Mouse (Mus musculus) embryonic facial prominence, embryonic 13.5 days (tissue): ENCODE measurements around the gene Fndc3b. TPM values are rescaled to one million over a fixed set of nuclear protein-coding genes. Genes with fewer than 3 reads are reported as not detected.
A peak's percentile ranks its signal among the peaks of the same experiment; 100 is the strongest.

Experiments
- ATAC-seq: fragments of 200-750 bp; cut with Nextera tagmentation; 2 replicates; pipeline ENCODE4 v1.8.0; 2017; ENCODE audit warnings: low read depth; ENCODE audit not compliant: insufficient number of reproducible peaks, insufficient read depth, low FRiP score, low TSS enrichment
- H3K27ac ChIP-seq: fragments of 300-500 bp; sonication (generic); 2 replicates; pipeline ENCODE4 v1.5.1; 2015; ENCODE audit warnings: moderate library complexity, mild to moderate bottlenecking, inconsistent platforms
- H3K27me3 ChIP-seq: fragments of 300-500 bp; sonication (generic); 2 replicates; pipeline ENCODE4 v1.6.1; 2015; ENCODE audit warnings: mild to moderate bottlenecking, inconsistent platforms
- H3K36me3 ChIP-seq: fragments of 300-500 bp; sonication (generic); 2 replicates; pipeline ENCODE4 v1.6.1; 2015; ENCODE audit warnings: mild to moderate bottlenecking, inconsistent platforms
- H3K4me1 ChIP-seq: fragments of 300-500 bp; sonication (generic); 2 replicates; pipeline ENCODE4 v1.6.1; 2015; ENCODE audit warnings: inconsistent platforms
- H3K4me2 ChIP-seq: fragments of 300-500 bp; sonication (generic); 2 replicates; pipeline ENCODE4 v1.6.1; 2015; ENCODE audit warnings: moderate library complexity, mild to moderate bottlenecking, inconsistent platforms
- H3K4me3 ChIP-seq: fragments of 300-500 bp; sonication (generic); 2 replicates; pipeline ENCODE4 v1.5.1; 2015; ENCODE audit warnings: mild to moderate bottlenecking, inconsistent platforms
- H3K9ac ChIP-seq: fragments of 300-500 bp; sonication (generic); 2 replicates; pipeline ENCODE4 v1.6.1; 2015; ENCODE audit warnings: mild to moderate bottlenecking, inconsistent platforms
- H3K9me3 ChIP-seq: fragments of 300-500 bp; sonication (generic); 2 replicates; pipeline ENCODE4 v1.6.1; 2016; ENCODE audit warnings: inconsistent platforms
- WGBS: fragments of 180-500 bp; shearing (Covaris S2); methylation state at CpG from one replicate; pipeline ENCODE4 v1.1.7; 2015; ENCODE audit warnings: mixed read lengths; 5-methylcytosine and 5-hydroxymethylcytosine counted together
- polyA plus RNA-seq: library from polyadenylated mRNA; unstranded; fragments of >200 nt; fragmentation: Nextera tagmentation; extraction: Ambion mirVana; gene quantifications from 2 replicates; pipeline ENCODE4 v1.2.1, GENCODE M21; 2015

Fndc3b gene
- polyA plus RNA-seq, 1 experiment from 2014 or later = 26.6 TPM

DNA sequence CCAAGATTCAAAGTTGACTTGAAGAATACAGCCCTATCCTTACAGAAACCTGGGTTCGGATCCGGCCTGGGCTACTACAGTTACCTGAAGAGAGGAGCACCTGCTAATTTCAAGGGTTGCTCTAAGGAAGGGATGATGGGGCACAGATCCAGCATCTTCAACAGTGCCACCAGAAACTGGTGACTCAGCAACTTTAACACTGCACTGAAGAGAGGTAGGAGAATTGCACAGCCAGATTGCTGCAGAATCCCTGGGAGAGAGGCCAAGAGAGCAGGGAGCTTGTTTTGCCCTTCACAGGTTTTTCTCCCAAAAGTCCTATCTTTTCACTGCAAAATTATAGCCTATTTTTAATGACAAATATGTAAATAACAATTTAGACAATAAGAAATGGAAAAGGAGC is 149.2 kb downstream of the Fndc3b start:
- no peaks in the 10 kb centered on the region for H3K9me3 ChIP-seq

DNA sequence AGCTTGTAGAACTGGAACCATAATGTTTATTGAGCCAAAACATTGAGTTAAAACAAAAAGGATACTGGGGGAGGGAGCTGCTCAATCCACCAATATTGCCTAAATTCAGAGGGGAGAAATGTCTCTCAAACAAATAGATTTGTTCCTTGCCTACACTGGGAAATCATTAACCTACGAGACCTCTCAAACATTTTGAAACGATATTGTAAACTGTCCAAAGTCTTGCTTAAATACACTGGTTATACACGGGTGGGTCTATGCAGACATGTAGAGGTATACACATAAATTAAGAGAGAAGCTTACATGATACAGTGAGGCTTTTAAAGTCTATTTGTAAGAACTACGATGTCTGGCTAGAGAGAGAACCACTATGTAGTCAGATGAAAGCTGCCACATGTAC is 151.8 kb downstream of the Fndc3b start:
- ATAC-seq = no peak
- H3K4me2 ChIP-seq = no peak overlapping the region

More for the DNA sequence above, 149.2 kb downstream of the Fndc3b start:
- no peaks in the 10 kb centered on the region for H3K27me3 ChIP-seq
- no peaks in the 10 kb centered on the region for H3K36me3 ChIP-seq
- no peak overlapping the region for H3K4me3 ChIP-seq
- WGBS = 100% methylated on average over 2 of the region's 2 CpGs
- H3K27ac ChIP-seq = no peak overlapping the region
- ATAC-seq = no peak
- H3K4me2 ChIP-seq = no peak overlapping the region
- no peak overlapping the region for H3K9ac ChIP-seq
- H3K4me1 ChIP-seq = peaks cover 6% of the 10 kb centered on the region; the same call in 1 of the 2 replicates

DNA sequence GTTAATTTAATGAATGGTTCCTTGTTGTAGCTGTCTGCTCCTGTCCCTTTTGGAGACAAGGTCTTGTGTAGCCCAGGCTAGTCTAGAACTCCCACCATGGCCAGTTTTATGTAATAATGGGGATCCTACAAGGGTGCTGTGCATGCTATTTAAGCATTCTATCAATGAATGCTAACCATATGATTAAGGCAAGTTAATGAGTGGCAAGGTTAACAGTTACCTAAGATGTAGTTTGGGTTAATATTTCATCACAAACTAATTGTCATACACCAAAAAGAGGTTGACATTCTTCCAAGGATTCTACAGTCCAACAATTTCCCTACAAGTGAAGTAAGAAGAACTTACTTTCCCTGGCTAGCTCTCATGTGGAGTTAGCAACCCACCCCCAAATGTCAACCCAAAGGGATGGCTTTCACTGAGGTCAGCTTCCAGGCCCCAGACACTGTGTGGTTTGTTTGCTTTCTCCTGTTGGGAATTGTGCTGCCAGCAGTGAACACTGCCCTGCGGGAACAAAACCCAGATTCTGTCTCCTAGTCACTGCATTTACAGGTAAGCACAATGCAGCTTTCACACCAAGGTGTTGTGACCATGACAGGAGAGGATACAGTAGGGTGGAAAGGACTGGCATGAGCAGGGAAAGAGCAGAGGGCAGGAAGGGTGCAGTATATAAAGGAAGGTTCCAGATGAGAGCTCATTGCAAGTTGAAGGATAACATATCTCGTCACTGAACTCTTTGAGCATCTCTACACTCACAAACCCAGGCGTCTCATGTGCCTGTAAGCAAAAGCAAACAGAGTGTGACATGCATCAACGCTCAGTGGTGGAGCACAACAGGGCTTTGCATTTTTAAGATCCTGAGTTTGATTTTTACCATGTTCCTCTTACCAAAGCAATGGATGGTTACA is 153.8 kb downstream of the Fndc3b start:
- WGBS = 88% methylated on average over 4 of the region's 4 CpGs
- no peak for ATAC-seq
- no peak overlapping the region for H3K4me2 ChIP-seq

More for the DNA sequence above, 151.8 kb downstream of the Fndc3b start:
- Histone ChIP-seq H3K27ac (no peak overlapping the region), H3K9ac (no peak overlapping the region), H3K4me1 (peaks cover 4% of the 10 kb centered on the region; the same call in 1 of the 2 replicates), H3K27me3 (no peaks in the 10 kb centered on the region), H3K36me3 (peaks cover 8% of the 10 kb centered on the region), H3K4me3 (no peak overlapping the region), H3K9me3 (no peaks in the 10 kb centered on the region)
- 93% methylated on average over 4 of the region's 4 CpGs for WGBS

DNA sequence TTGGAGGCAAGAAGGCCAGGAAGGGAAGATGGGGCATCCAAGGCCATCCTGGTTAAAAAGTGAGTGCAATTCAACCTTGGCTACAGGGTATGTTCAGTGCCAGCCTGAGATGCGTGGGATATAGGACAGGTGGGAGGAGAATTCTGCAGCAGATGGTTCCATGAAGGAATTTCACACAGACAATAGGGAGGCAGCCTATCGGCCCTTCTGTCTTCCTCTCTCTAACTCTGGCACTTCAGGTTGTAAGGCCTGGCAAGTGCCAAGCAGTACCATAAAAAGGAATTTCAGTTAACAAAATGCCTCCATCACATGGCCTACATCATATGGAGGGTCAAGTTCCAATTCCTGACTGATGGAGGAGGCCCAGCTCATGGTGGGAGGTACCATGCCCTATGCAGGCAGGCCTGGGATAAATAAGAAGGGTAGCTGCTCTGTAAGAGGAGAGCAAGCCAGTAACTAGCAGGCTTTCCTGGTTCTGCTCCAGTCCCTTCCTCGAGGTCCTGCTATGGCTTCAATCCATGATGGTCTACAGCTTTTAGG is 155.6 kb downstream of the Fndc3b start:
- WGBS = 91% methylated on average over 3 of the region's 3 CpGs
- no peaks in the 10 kb centered on the region for H3K27me3 ChIP-seq

More for the DNA sequence above, 153.8 kb downstream of the Fndc3b start:
- Histone ChIP-seq H3K4me1 (no peaks in the 10 kb centered on the region), H3K27me3 (no peaks in the 10 kb centered on the region), H3K4me3 (no peak overlapping the region), H3K36me3 (peaks cover 16% of the 10 kb centered on the region), H3K27ac (no peak overlapping the region), H3K9me3 (no peaks in the 10 kb centered on the region), H3K9ac (no peak overlapping the region)

DNA sequence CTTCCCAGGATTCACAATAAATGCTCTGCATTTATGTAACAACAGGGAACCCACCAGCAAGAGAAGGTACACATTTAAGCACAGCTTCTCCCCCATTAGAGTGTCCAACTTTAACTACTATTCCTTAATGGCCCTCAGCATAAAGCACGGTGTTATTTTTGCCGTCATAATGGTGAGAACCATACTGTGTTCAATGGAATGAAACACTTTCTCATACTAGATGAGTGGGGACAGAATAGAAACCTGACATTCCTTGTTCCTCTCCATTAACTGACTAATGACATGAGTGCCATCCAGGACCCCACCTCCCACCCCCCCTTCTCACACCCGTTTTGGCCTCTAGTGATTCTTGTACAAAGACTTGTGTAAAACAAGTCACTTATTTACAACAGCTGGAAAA is 156.8 kb downstream of the Fndc3b start:
- Histone ChIP-seq H3K9ac (no peak overlapping the region), H3K27me3 (no peaks in the 10 kb centered on the region), H3K4me2 (no peak overlapping the region), H3K9me3 (no peaks in the 10 kb centered on the region), H3K4me3 (no peak overlapping the region), H3K4me1 (no peaks in the 10 kb centered on the region), H3K27ac (no peak overlapping the region), H3K36me3 (peaks cover 23% of the 10 kb centered on the region)
- no peak for ATAC-seq
- 79% methylated on average over 3 of the region's 3 CpGs for WGBS

More for the DNA sequence above, 155.6 kb downstream of the Fndc3b start:
- H3K4me1 ChIP-seq = no peaks in the 10 kb centered on the region
- H3K9me3 ChIP-seq = no peaks in the 10 kb centered on the region
- ATAC-seq = no peak
- no peak overlapping the region for H3K4me3 ChIP-seq
- H3K27ac ChIP-seq = no peak overlapping the region
- H3K4me2 ChIP-seq = no peak overlapping the region
- H3K9ac ChIP-seq = no peak overlapping the region
- H3K36me3 ChIP-seq = peaks cover 16% of the 10 kb centered on the region

DNA sequence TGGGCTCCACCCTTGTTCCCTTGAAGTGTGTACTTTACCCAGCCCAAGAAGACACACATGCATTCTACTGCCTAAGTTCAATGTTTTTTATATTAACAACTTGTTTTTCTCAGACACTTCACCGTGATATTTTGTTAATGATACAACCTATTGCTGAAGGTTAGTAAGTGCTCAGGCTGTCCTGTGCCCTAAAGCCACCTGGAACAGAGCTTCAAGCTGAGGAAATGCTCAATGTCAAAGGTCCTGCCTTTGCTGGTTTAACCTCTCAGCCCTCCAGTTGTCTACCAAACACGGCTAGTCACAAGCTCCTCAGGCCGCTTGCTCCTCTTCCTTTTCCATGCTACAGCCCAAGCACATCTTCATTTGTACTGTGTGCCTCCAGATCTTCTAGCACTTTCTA is 157.3 kb downstream of the Fndc3b start:
- ATAC-seq = no peak
- H3K4me1 ChIP-seq = no peaks in the 10 kb centered on the region
- no peaks in the 10 kb centered on the region for H3K27me3 ChIP-seq
- no peak overlapping the region for H3K4me3 ChIP-seq
- WGBS = 77% methylated on average over 3 of the region's 3 CpGs
- peaks cover 23% of the 10 kb centered on the region for H3K36me3 ChIP-seq
- no peak overlapping the region for H3K27ac ChIP-seq
- H3K4me2 ChIP-seq = no peak overlapping the region
- no peak overlapping the region for H3K9ac ChIP-seq
- H3K9me3 ChIP-seq = no peaks in the 10 kb centered on the region

DNA sequence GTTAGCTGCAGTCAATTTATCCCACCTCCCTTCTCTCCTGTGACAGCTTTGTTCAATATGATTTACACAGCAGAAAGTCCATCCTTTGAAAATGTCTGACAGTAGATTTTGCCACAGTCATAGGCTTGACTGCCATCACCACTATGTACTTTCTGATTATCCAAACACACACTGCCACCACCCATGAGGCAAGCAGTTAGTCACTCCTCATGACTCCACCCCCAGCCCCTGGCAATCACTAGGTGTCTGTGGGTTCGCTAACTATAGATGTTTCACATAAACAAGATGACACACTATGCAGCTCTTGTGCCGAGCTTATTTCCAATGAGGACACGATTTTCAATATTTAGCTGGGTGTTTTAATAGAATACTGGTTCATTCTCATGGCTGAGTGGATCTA is 160.1 kb downstream of the Fndc3b start:
- Histone ChIP-seq H3K9me3 (no peaks in the 10 kb centered on the region), H3K4me3 (no peak overlapping the region), H3K27ac (no peak overlapping the region), H3K36me3 (peaks cover 23% of the 10 kb centered on the region), H3K4me2 (no peak overlapping the region), H3K9ac (no peak overlapping the region), H3K4me1 (no peaks in the 10 kb centered on the region), H3K27me3 (no peaks in the 10 kb centered on the region)
- 93% methylated on average over 3 of the region's 3 CpGs for WGBS
- no peak for ATAC-seq

DNA sequence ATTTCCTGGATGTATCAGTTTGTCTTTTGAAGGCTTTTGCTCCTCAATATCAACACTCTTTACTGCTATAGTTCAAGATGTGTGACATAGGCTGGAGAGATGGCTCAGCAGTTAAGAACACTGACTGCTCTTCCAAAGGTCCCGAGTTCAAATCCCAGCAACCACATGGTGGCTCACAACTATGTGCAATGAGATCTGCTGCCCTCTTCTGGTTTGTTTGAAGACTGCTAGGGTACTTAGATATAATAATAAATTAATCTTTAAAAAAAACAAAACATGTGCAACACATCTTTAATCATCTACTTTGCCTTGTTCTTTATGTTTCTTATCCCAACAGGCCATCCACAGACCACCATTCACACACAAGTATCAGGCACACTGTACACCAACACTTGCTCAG is 160.7 kb downstream of the Fndc3b start:
- Histone ChIP-seq H3K9me3 (no peaks in the 10 kb centered on the region), H3K9ac (no peak overlapping the region), H3K27ac (no peak overlapping the region), H3K4me2 (no peak overlapping the region), H3K4me1 (peaks cover 5% of the 10 kb centered on the region), H3K27me3 (no peaks in the 10 kb centered on the region), H3K36me3 (peaks cover 20% of the 10 kb centered on the region), H3K4me3 (no peak overlapping the region)
- 95% methylated on average over 1 of the region's 1 CpGs for WGBS
- no peak for ATAC-seq

DNA sequence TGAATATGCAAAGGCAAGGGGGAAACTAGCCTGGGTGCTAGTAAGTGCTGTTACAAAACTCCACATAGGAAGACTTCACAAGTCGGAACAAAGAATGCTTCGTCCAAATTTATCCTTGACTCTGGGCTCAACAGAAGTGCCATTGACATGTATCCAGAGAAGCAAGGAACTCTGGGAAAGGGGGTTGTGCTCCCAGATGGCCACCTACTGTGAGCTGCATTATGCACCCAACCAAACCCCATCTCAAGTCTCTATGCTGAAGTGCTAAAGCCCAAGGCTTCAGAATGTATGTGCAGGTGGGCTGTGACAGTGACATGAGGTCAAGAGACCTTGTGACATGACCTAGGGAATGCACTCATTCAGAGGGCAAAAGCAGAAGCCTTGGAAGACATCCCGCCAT is 165.5 kb downstream of the Fndc3b start:
- peaks cover 10% of the 10 kb centered on the region for H3K4me1 ChIP-seq
- H3K9ac ChIP-seq = no peak overlapping the region
- 78% methylated on average over 3 of the region's 3 CpGs for WGBS
- no peak overlapping the region for H3K4me2 ChIP-seq
- H3K4me3 ChIP-seq = no peak overlapping the region
- no peak for ATAC-seq
- peak overlapping the region; percentile 22; the same call in 1 of the 2 replicates for H3K27ac ChIP-seq
- H3K9me3 ChIP-seq = no peaks in the 10 kb centered on the region
- no peaks in the 10 kb centered on the region for H3K27me3 ChIP-seq
- H3K36me3 ChIP-seq = peaks cover 18% of the 10 kb centered on the region

DNA sequence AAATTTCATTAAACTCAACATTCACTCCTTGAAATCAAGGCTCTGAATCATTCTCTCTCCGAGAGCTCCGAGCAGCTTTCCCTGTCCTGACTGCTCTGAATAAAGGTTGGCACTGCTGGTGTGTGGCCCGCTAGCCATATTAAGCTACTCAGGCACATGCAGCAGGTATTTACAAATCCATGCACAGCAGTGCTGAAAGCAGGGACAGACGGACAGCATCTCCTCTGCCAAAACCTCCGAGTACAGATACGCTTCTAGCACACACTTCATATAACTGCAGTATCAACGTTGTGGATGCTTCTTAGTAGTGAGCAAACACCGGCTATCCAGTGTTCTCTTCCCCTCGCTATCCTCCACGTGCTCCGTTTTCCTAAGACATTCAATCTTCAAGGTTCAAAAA is 167.0 kb downstream of the Fndc3b start:
- no peak overlapping the region for H3K27ac ChIP-seq
- no peak for ATAC-seq
- no peak overlapping the region for H3K4me3 ChIP-seq
- WGBS = 94% methylated on average over 11 of the region's 11 CpGs
- H3K9ac ChIP-seq = no peak overlapping the region
- no peak overlapping the region for H3K4me2 ChIP-seq
- peaks cover 16% of the 10 kb centered on the region for H3K36me3 ChIP-seq
- no peaks in the 10 kb centered on the region for H3K9me3 ChIP-seq
- peaks cover 10% of the 10 kb centered on the region for H3K4me1 ChIP-seq
- no peaks in the 10 kb centered on the region for H3K27me3 ChIP-seq

DNA sequence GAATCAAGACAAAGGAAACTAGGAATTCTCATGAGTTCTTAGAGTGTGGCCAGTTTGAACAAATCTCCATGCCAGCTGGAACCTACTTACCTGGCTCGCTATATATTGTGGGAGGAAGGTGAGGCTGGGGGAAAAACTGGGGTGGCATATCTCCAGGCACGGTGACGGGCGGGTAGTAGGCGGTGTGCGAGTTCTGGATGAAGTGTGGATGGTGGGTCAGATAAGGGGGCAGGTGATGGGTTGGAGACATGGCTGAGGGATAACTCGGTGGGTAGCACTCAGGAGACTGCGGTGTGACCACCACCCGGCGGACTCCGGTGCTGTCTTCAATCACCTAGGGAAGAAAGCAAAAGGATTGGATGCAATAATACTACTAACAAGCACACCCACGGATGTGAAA is 169.3 kb downstream of the Fndc3b start:
- H3K9ac ChIP-seq = no peak overlapping the region
- H3K27me3 ChIP-seq = no peaks in the 10 kb centered on the region
- peaks cover 27% of the 10 kb centered on the region for H3K36me3 ChIP-seq
- no peak overlapping the region for H3K4me2 ChIP-seq
- H3K9me3 ChIP-seq = no peaks in the 10 kb centered on the region
- 95% methylated on average over 12 of the region's 12 CpGs for WGBS
- no peak overlapping the region for H3K4me3 ChIP-seq
- H3K27ac ChIP-seq = no peak overlapping the region
- no peak for ATAC-seq
- peaks cover 10% of the 10 kb centered on the region for H3K4me1 ChIP-seq

DNA sequence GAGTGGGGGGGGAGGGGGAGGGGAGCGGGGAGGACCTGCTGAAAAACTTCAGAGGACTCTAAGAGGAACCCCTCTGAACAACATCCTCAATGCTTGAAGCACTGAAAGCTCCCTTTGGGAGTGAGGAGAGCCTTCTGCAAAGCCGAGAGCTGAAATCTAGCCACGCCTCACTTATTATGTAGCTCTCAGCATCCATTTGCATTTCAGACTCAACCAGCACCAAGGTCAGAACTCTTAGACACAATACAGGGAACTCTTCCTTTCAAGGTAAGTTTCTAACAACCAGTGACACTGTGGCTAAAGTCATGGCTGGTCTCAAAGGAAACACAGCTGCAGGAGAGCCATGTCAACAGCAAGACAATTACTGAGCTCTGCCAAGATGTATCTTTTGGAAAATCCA is 169.9 kb downstream of the Fndc3b start:
- no peak overlapping the region for H3K9ac ChIP-seq
- no peak overlapping the region for H3K27ac ChIP-seq
- peaks cover 10% of the 10 kb centered on the region for H3K4me1 ChIP-seq
- no peak overlapping the region for H3K4me3 ChIP-seq
- H3K9me3 ChIP-seq = no peaks in the 10 kb centered on the region
- ATAC-seq = no peak
- no peaks in the 10 kb centered on the region for H3K27me3 ChIP-seq
- H3K4me2 ChIP-seq = no peak overlapping the region
- WGBS = 91% methylated on average over 3 of the region's 3 CpGs
- peaks cover 34% of the 10 kb centered on the region for H3K36me3 ChIP-seq
